Mouse (Mus musculus) CH12.LX (cell line): ENCODE data around the gene Rgs19.

ENCODE experiments used
- CHD1 ChIP-seq: IDR thresholded peaks from 2 replicates; pipeline ENCODE4 v1.6.1; 2012; ENCODE audit warnings: low read depth, low read length, improper control_type of control experiment, inconsistent platforms
- CHD2 ChIP-seq: IDR thresholded peaks from 2 replicates; pipeline ENCODE4 v1.6.1; 2011; ENCODE audit warnings: low read length, improper control_type of control experiment
- CTCF ChIP-seq, 2 experiments: IDR thresholded peaks in 1 of 2; conservative IDR thresholded peaks in 1 of 2; 2 replicates each; pipeline ENCODE4 v1.5.1; 2011 to 2012; ENCODE audit warnings: low read depth in 2 of 2, low read length in 2 of 2, improper control_type of control experiment in 1 of 2, inconsistent platforms in 1 of 2, mild to moderate bottlenecking in 1 of 2, moderate library complexity in 1 of 2
- HCFC1 ChIP-seq: IDR thresholded peaks from 2 replicates; pipeline ENCODE4 v1.6.1; 2012; ENCODE audit warnings: low read depth, mild to moderate bottlenecking, inconsistent platforms, low read length, improper control_type of control experiment
- MAX ChIP-seq: IDR thresholded peaks from 2 replicates; pipeline ENCODE4 v1.6.1; 2011; ENCODE audit warnings: low read length, improper control_type of control experiment
- POLR2A ChIP-seq: IDR thresholded peaks from 2 replicates; pipeline ENCODE4 v1.6.1; 2011; ENCODE audit warnings: low read depth, mild to moderate bottlenecking, improper control_type of control experiment, low read length
- RAD21 ChIP-seq: IDR thresholded peaks from 2 replicates; pipeline ENCODE4 v1.6.1; 2011; ENCODE audit warnings: low read depth, mild to moderate bottlenecking, low read length, improper control_type of control experiment, moderate library complexity
- SMC3 ChIP-seq: IDR thresholded peaks from 2 replicates; pipeline ENCODE4 v1.6.1; 2011; ENCODE audit warnings: low read depth, low read length, improper control_type of control experiment
- TCF12 ChIP-seq: IDR thresholded peaks from 2 replicates; pipeline ENCODE4 v1.6.1; 2014; ENCODE audit warnings: low read depth, mild to moderate bottlenecking, inconsistent platforms, low read length, improper control_type of control experiment

DNA sequence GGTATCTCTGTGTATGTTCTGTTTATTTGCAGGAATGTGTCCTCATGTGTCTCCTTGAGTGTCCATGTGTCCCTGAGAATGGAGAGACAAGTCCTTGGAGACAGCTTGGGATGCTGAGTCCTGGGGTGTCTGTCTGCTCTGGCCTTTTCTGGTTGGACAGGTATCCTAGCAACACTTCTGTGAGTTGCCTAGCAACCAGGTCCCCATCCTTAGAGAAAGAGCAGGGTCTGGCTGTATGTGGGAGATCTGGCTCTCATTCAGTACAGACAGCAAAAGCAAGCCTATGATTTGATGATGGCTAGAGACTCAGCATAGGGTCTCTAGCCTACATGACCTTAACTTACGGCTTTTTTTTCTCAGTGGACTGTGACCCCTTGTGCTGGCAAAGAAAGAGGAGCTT, 20.0 kb upstream of the Rgs19 start:
- no peak for TF ChIP-seq CTCF (conservative IDR thresholded peaks at IDR 0.05 in 1 of 2, IDR thresholded peaks at IDR 0.05 in 1 of 2; ENCODE audit: low read depth in 2 of 2, low read length in 2 of 2)
- no peak for TF ChIP-seq TCF12
- no peak for TF ChIP-seq CHD2
- TF ChIP-seq MAX: no peak
- no peak for TF ChIP-seq POLR2A
- TF ChIP-seq HCFC1: no peak
- TF ChIP-seq CHD1: no peak
- no peak for TF ChIP-seq SMC3
- no peak for TF ChIP-seq RAD21
